Mouse (Mus musculus): ENCODE measurements around the gene Arl6ip4. TPM values are rescaled to one million over a fixed set of nuclear protein-coding genes. Genes with fewer than 3 reads are reported as not detected.

Gene Arl6ip4
- polyA plus RNA-seq, 1 experiment, result 32.3 TPM

- Histone ChIP-seq H3K4me1 (ENCODE audit: control insufficient read depth, insufficient read depth, low read length) (peaks cover 16% of the 10 kb centered on the region), H3K4me3 (replicated peaks; ENCODE audit: extremely low read depth, low read depth, low read length) (no peak overlapping the region)
- peak; percentile 73 for DNase-seq
- TF ChIP-seq POLR2A (IDR thresholded peaks at IDR 0.05; ENCODE audit: borderline replicate concordance, extremely low read depth, low read depth, low read length) (no peak), CTCF (IDR thresholded peaks at IDR 0.05; ENCODE audit: insufficient read depth, low read length) (peak; percentile 40)
- 44% methylated on average over 5 of the region's 5 CpGs for WGBS
These were observed 46.7 kb downstream of the Arl6ip4 start for GRCm38 (mm10) chr5:124162577-124162976.

GRCm38 (mm10) chr5:124163445-124163844, 47.6 kb downstream of the Arl6ip4 start:
- peaks cover 19% of the 10 kb centered on the region for H3K4me1 ChIP-seq (ENCODE audit: control insufficient read depth, insufficient read depth, low read length)
- 76% methylated on average over 11 of the region's 11 CpGs for WGBS
- TF ChIP-seq CTCF (IDR thresholded peaks at IDR 0.05; ENCODE audit: insufficient read depth, low read length), result no peak
- TF ChIP-seq POLR2A (IDR thresholded peaks at IDR 0.05; ENCODE audit: borderline replicate concordance, extremely low read depth, low read depth, low read length), result no peak
- no peak for DNase-seq
- no peak overlapping the region for H3K4me3 ChIP-seq (replicated peaks; ENCODE audit: extremely low read depth, low read depth, low read length)

- no peak for TF ChIP-seq POLR2A (IDR thresholded peaks at IDR 0.05; ENCODE audit: borderline replicate concordance, extremely low read depth, low read depth, low read length)
- TF ChIP-seq CTCF (IDR thresholded peaks at IDR 0.05; ENCODE audit: insufficient read depth, low read length), result no peak
- Histone ChIP-seq H3K4me1 (ENCODE audit: control insufficient read depth, insufficient read depth, low read length) (peaks cover 19% of the 10 kb centered on the region), H3K4me3 (replicated peaks; ENCODE audit: extremely low read depth, low read depth, low read length) (no peak overlapping the region)
- WGBS, result 46% methylated on average over 15 of the region's 15 CpGs
- no peak for DNase-seq
These were observed 50.0 kb downstream of the Arl6ip4 start for GRCm38 (mm10) chr5:124165622-124166570.

GRCm38 (mm10) chr5:124166741-124167140, 50.9 kb downstream of the Arl6ip4 start:
- H3K4me3 ChIP-seq (replicated peaks; ENCODE audit: extremely low read depth, low read depth, low read length), result no peak overlapping the region
- H3K4me1 ChIP-seq (ENCODE audit: control insufficient read depth, insufficient read depth, low read length), result peaks cover 20% of the 10 kb centered on the region
- DNase-seq, result no peak
- TF ChIP-seq CTCF (IDR thresholded peaks at IDR 0.05; ENCODE audit: insufficient read depth, low read length) (no peak), POLR2A (IDR thresholded peaks at IDR 0.05; ENCODE audit: borderline replicate concordance, extremely low read depth, low read depth, low read length) (no peak)

GRCm38 (mm10) chr5:124167621-124168020, 51.7 kb downstream of the Arl6ip4 start:
- 69% methylated on average over 10 of the region's 10 CpGs for WGBS
- no peak overlapping the region for H3K4me3 ChIP-seq (replicated peaks; ENCODE audit: extremely low read depth, low read depth, low read length)
- no peak for DNase-seq
- H3K4me1 ChIP-seq (ENCODE audit: control insufficient read depth, insufficient read depth, low read length), result peaks cover 21% of the 10 kb centered on the region
- TF ChIP-seq POLR2A (IDR thresholded peaks at IDR 0.05; ENCODE audit: borderline replicate concordance, extremely low read depth, low read depth, low read length) (no peak), CTCF (IDR thresholded peaks at IDR 0.05; ENCODE audit: insufficient read depth, low read length) (no peak)

Other genes starting within 250 kb of the Arl6ip4 start
- 1.4 and 2.7 TPM in 2 replicates for gene Hcar1, start 236.1 kb upstream of the Arl6ip4 start, polyA plus RNA-seq (2012; rRNA removed)
- 18.7 and 20.3 TPM in 2 replicates for gene Denr, start 208.9 kb upstream of the Arl6ip4 start, polyA plus RNA-seq (2012; rRNA removed)
- gene Gm43518, start 188.7 kb upstream of the Arl6ip4 start, polyA plus RNA-seq (2012; rRNA removed), result 0.41 and 0.53 TPM in 2 replicates
- 2.0 and 3.2 TPM in 2 replicates for gene Ccdc62, start 185.4 kb upstream of the Arl6ip4 start, polyA plus RNA-seq (2012; rRNA removed)
- 31.9 and 36.4 TPM in 2 replicates for gene Hip1r, start 142.5 kb upstream of the Arl6ip4 start, polyA plus RNA-seq (2012; rRNA removed)
- 36.6 and 39.3 TPM in 2 replicates for gene Vps37b, start 83.8 kb upstream of the Arl6ip4 start, polyA plus RNA-seq (2012; rRNA removed)
- gene Abcb9, start 20.3 kb upstream of the Arl6ip4 start, polyA plus RNA-seq (2012; rRNA removed), result 7.7 and 7.8 TPM in 2 replicates
- gene Ogfod2, start 3.8 kb upstream of the Arl6ip4 start, polyA plus RNA-seq (2012; rRNA removed), result 42.4 and 52.2 TPM in 2 replicates
- gene Pitpnm2, start 133.7 kb downstream of the Arl6ip4 start, polyA plus RNA-seq (2012; rRNA removed), result 122 and 163 TPM in 2 replicates
- gene Mphosph9, start 211.9 kb downstream of the Arl6ip4 start, polyA plus RNA-seq (2012; rRNA removed), result 2.4 and 3.3 TPM in 2 replicates
- gene 2810006K23Rik, start 212.0 kb downstream of the Arl6ip4 start, polyA plus RNA-seq (2012; rRNA removed), result 3.4 and 3.7 TPM in 2 replicates
- gene Cdk2ap1, start 247.0 kb downstream of the Arl6ip4 start, polyA plus RNA-seq (2012; rRNA removed), result 79.4 and 86.2 TPM in 2 replicates